Mouse (Mus musculus) heart, adult 2 months (tissue): Measurements from ENCODE around the gene Nab1.

ENCODE experiments used
- CTCF ChIP-seq: fragments of 200-600 bp; IDR thresholded peaks from 2 replicates; pipeline ENCODE4 v1.8.1; 2022; ENCODE audit warnings: antibody characterized with exemption, mild to moderate bottlenecking, moderate library complexity
- POLR2A ChIP-seq: fragments of 200-500 bp; IDR thresholded peaks from 2 replicates; pipeline ENCODE4 v1.6.1; 2011; ENCODE audit warnings: mild to moderate bottlenecking, low read depth, low read length, control low read depth; ENCODE audit not compliant: insufficient read depth

DNA sequence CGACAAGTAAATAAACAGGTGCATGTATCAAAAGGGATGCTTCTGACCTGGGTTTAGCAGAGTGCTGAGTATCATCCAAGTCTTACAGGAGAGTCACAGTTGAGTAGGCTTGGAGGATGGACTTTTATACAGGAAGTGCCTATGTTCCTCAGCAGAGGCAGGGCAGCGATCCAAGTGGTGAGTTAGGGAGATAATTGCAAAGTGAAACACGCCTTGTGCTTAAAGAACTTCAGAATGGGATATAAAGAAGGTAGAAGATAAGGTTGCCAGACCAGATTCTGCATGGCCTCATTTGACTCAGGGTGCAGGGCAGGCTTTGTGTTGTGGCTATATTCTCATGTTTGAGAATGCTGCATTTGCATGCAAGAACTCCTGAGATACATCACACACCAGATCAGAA lies 14.8 kb upstream of the Nab1 start:
- TF ChIP-seq CTCF, result no peak
- no peak for TF ChIP-seq POLR2A
